In the genomic region with DNA sequence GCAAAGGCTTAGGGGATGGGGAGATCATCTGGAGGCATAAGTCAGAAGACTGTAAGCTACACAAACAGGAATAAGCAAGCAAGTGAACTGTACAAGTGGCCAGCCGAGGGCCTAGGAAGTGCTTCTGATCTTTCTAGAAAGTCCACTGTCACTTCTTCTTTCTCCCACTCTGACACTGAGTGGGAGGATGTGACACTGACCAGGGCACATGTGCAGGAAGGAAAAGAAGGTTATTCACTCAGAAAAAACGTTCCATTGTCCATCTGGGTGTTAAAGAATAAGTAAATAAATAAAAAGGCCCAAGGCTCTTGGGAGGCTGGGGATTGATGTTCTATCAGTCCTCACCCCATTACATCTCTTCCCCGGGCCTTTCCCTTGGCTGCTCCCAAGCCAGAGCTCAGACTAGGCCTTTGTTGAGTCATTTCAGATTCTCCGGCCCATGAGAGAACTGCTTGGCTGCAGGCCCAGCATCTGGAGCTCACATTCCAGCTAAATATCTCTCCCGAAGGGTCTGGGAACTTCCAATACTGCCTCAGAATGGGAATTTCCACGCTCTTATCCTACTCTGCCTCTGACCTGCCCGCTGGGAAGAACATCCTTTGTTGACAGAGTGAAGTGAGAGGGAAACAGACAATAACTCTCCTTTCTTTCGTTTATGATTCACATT, we compare ENCODE assay signal across 9 mouse cellular contexts. TPM values are rescaled to one million over a fixed set of nuclear protein-coding genes. Genes with fewer than 3 reads are reported as not detected.
DNase-seq lines count a peak whose midpoint lies in the region; ATAC-seq and TF ChIP-seq lines count a peak whose summit lies in the region.
"Had no signal": no experiment of that assay in that cellular context is flagged by ENCODE, and none has a peak within 500 bp of the region (broad histone marks: within the 10 kb centered on the region; RNA-seq: fewer than 3 reads in every experiment).

No protein-coding gene starts in this region.

- no peak overlapping the region for H3K27ac ChIP-seq in forebrain, postnatal 0 days (ENCODE audit: low read depth, low read length)
- H3K27ac ChIP-seq in forebrain, embryonic 12.5 days = no peak overlapping the region
- peak overlapping the region; percentile 65 for H3K27ac ChIP-seq in heart, embryonic 15.5 days

- no peaks in the 10 kb centered on the region for H3K9me3 ChIP-seq in forebrain, postnatal 0 days (ENCODE audit: low read length)
- H3K9me3 ChIP-seq in forebrain, embryonic 12.5 days = no peaks in the 10 kb centered on the region
- no peaks in the 10 kb centered on the region for H3K9me3 ChIP-seq in heart, embryonic 15.5 days (replicated peaks)

- no peaks in the 10 kb centered on the region for H3K27me3 ChIP-seq in forebrain, postnatal 0 days (ENCODE audit: insufficient read depth, low read length)
- no peaks in the 10 kb centered on the region for H3K27me3 ChIP-seq in forebrain, embryonic 12.5 days
- 0 out of 2 replicates have a peak, but pooled peaks cover 3% of the 10 kb centered on the region for H3K27me3 ChIP-seq in heart, embryonic 15.5 days
- H3K27me3 ChIP-seq in myocyte (ENCODE audit: control insufficient read depth, insufficient read depth, insufficient read length) = no peaks in the 10 kb centered on the region

- no peaks in the 10 kb centered on the region for H3K79me2 ChIP-seq in myocyte (ENCODE audit: control insufficient read depth, insufficient read depth)

- H3K36me3 ChIP-seq in forebrain, postnatal 0 days (ENCODE audit: insufficient read depth) = no peaks in the 10 kb centered on the region
- no peaks in the 10 kb centered on the region for H3K36me3 ChIP-seq in forebrain, embryonic 12.5 days (replicated peaks)
- no peaks in the 10 kb centered on the region for H3K36me3 ChIP-seq in heart, embryonic 15.5 days
- no peaks in the 10 kb centered on the region for H3K36me3 ChIP-seq in myocyte (ENCODE audit: control insufficient read depth, insufficient read depth)

- ATAC-seq in forebrain, postnatal 0 days = no peak
- ATAC-seq in forebrain, embryonic 12.5 days (ENCODE audit: low FRiP score) = no peak
- ATAC-seq in heart, embryonic 15.5 days (replicated peaks; ENCODE audit: insufficient number of reproducible peaks, insufficient read depth, low FRiP score, low read depth) = peak; percentile 75
- ATAC-seq in frontal cortex, adult (ENCODE audit: low TSS enrichment) = no peak

- no peak overlapping the region for H3K4me2 ChIP-seq in forebrain, postnatal 0 days (ENCODE audit: low read depth)
- no peak overlapping the region for H3K4me2 ChIP-seq in forebrain, embryonic 12.5 days
- H3K4me2 ChIP-seq in heart, embryonic 15.5 days = no peak overlapping the region
- H3K4me2 ChIP-seq in myocyte (ENCODE audit: low read depth) = peak overlapping the region; percentile 58

- H3ac ChIP-seq in myocyte (ENCODE audit: control insufficient read depth, insufficient read length) = no peak overlapping the region

- H3K4me1 ChIP-seq in forebrain, postnatal 0 days (ENCODE audit: insufficient read depth) = no peaks in the 10 kb centered on the region; the same call in 1 of the 2 replicates
- H3K4me1 ChIP-seq in forebrain, embryonic 12.5 days = no peaks in the 10 kb centered on the region
- peaks cover 27% of the 10 kb centered on the region for H3K4me1 ChIP-seq in heart, embryonic 15.5 days (replicated peaks)

- peak; percentile 17 for DNase-seq in forebrain, postnatal 0 days
- peak; percentile 69 to 78 for DNase-seq in adrenal gland, postnatal 36 days
- peak; percentile 83 for DNase-seq in kidney, postnatal 10 days
- no peak for DNase-seq in frontal cortex, postnatal 25 days (ENCODE audit: low spot score in 2 of 2)

- no peak for TF ChIP-seq CTCF in forebrain, postnatal 0 days (IDR thresholded peaks at IDR 0.05; ENCODE audit: low read depth)

- H3K4me3 ChIP-seq in forebrain, postnatal 0 days (ENCODE audit: low read depth, low read length) = no peak overlapping the region
- H3K4me3 ChIP-seq in forebrain, embryonic 12.5 days (replicated peaks) = no peak overlapping the region
- H3K4me3 ChIP-seq in heart, embryonic 15.5 days = no peak overlapping the region
- no peak overlapping the region for H3K4me3 ChIP-seq in myocyte

- H3K9ac ChIP-seq in forebrain, postnatal 0 days = no peak overlapping the region
- H3K9ac ChIP-seq in forebrain, embryonic 12.5 days = no peak overlapping the region
- H3K9ac ChIP-seq in heart, embryonic 15.5 days = no peak overlapping the region

- 35% methylated on average over 8 of the region's 8 CpGs for WGBS in forebrain, postnatal 0 days
- WGBS in forebrain, embryonic 12.5 days = 64% methylated on average over 8 of the region's 8 CpGs
- WGBS in heart, embryonic 15.5 days = 19% methylated on average over 8 of the region's 8 CpGs

- TF ChIP-seq POLR2A in myocyte (IDR thresholded peaks at IDR 0.05; ENCODE audit: insufficient read length, low read depth) = no peak

TF ChIP-seq in myocyte, 11 proteins besides CTCF, POLR2A, EP300 and RAD21:
- TF ChIP-seq SRF (IDR thresholded peaks at IDR 0.05; ENCODE audit: control insufficient read depth, insufficient read length, low read depth) (no peak), TCF12 (IDR thresholded peaks at IDR 0.05; ENCODE audit: insufficient read depth, poor library complexity, severe bottlenecking) (no peak), E2F4 (IDR thresholded peaks at IDR 0.05; ENCODE audit: insufficient read depth) (no peak), CEBPB (IDR thresholded peaks at IDR 0.05; ENCODE audit: insufficient read depth, poor library complexity, severe bottlenecking) (no peak), REST (IDR thresholded peaks at IDR 0.05; ENCODE audit: insufficient read depth, insufficient read length) (no peak), TCF3 (IDR thresholded peaks at IDR 0.05; ENCODE audit: insufficient read length, low read depth) (no peak), MYOG (IDR thresholded peaks at IDR 0.05; ENCODE audit: control insufficient read depth in 1 of 3, insufficient read depth in 1 of 3, insufficient read length in 2 of 3, low read depth in 2 of 3) (no peak), MAX (IDR thresholded peaks at IDR 0.05; ENCODE audit: low read depth) (no peak), USF1 (IDR thresholded peaks at IDR 0.05; ENCODE audit: low read depth) (no peak), MYOD1 (IDR thresholded peaks at IDR 0.05; ENCODE audit: control insufficient read depth in 1 of 3, insufficient read length in 2 of 3, low read depth in 2 of 3) (no peak), POLR2AphosphoS2 (IDR thresholded peaks at IDR 0.05; ENCODE audit: insufficient read length, low read depth) (no peak)

RNA-seq across cellular contexts. Expression of a gene that starts 2.6 kb away (rescaled TPM):
- total RNA-seq in forebrain, postnatal 0 days (2014; rRNA removed) = 0.85 and 2.4 TPM in 2 replicates
- 1.3 and 1.6 TPM in 2 replicates for polyA plus RNA-seq in forebrain, postnatal 0 days (2015; fragmentation: Nextera tagmentation; extraction: Ambion mirVana)
- polyA plus RNA-seq in forebrain, embryonic 12.5 days (2016; fragmentation: Nextera tagmentation; extraction: Ambion mirVana) = 0.49 and 0.59 TPM in 2 replicates
- 1 to 10 TPM; 1.2 to 1.3 TPM for total RNA-seq in adrenal gland, postnatal 36 days (2021)
- polyA plus RNA-seq in heart, embryonic 15.5 days (2015; fragmentation: Nextera tagmentation; extraction: Ambion mirVana) = 9.4 TPM in 2 replicates
- 5.2 TPM for polyA plus RNA-seq in myocyte (2012; fragmentation: generic; extraction: Trizol)

RNA-seq across cellular contexts. Expression of a gene that starts 5.6 kb away (rescaled TPM):
- not detected in 2 replicates for total RNA-seq in forebrain, postnatal 0 days (2014; rRNA removed)
- polyA plus RNA-seq in forebrain, postnatal 0 days (2015; fragmentation: Nextera tagmentation; extraction: Ambion mirVana) = not detected in 2 replicates
- not detected in 2 replicates for polyA plus RNA-seq in forebrain, embryonic 12.5 days (2016; fragmentation: Nextera tagmentation; extraction: Ambion mirVana)
- total RNA-seq in adrenal gland, postnatal 36 days (2021) = not detected
- not detected in 2 replicates for polyA plus RNA-seq in heart, embryonic 15.5 days (2015; fragmentation: Nextera tagmentation; extraction: Ambion mirVana)
- polyA plus RNA-seq in myocyte (2012; fragmentation: generic; extraction: Trizol) = not detected
- total RNA-seq: neutrophil, adult 5-6 weeks had no signal

RNA-seq across cellular contexts. Expression of a gene that starts 12.7 kb away (rescaled TPM):
- total RNA-seq in forebrain, postnatal 0 days (2014; rRNA removed) = 0.23 TPM in 1 of 2 replicates, not detected in the other
- polyA plus RNA-seq in forebrain, postnatal 0 days (2015; fragmentation: Nextera tagmentation; extraction: Ambion mirVana) = 1.2 and 3.0 TPM in 2 replicates
- 0.24 and 0.44 TPM in 2 replicates for polyA plus RNA-seq in forebrain, embryonic 12.5 days (2016; fragmentation: Nextera tagmentation; extraction: Ambion mirVana)
- 1 to 10 TPM in 1 of 2 experiments, under 1 TPM in 1; 0.95 to 1.9 TPM for total RNA-seq in adrenal gland, postnatal 36 days (2021)
- polyA plus RNA-seq in heart, embryonic 15.5 days (2015; fragmentation: Nextera tagmentation; extraction: Ambion mirVana) = 4.9 and 5.0 TPM in 2 replicates
- polyA plus RNA-seq in myocyte (2012; fragmentation: generic; extraction: Trizol) = 6.0 TPM
- total RNA-seq: neutrophil, adult 5-6 weeks had no signal

RNA-seq across cellular contexts. Expression of a gene that starts 24.8 kb away (rescaled TPM):
- not detected in 2 replicates for total RNA-seq in forebrain, postnatal 0 days (2014; rRNA removed)
- polyA plus RNA-seq in forebrain, postnatal 0 days (2015; fragmentation: Nextera tagmentation; extraction: Ambion mirVana) = 0.15 TPM in 1 of 2 replicates, not detected in the other
- not detected in 2 replicates for polyA plus RNA-seq in forebrain, embryonic 12.5 days (2016; fragmentation: Nextera tagmentation; extraction: Ambion mirVana)
- 1 to 10 TPM; 4.2 to 7.5 TPM for total RNA-seq in adrenal gland, postnatal 36 days (2021)
- polyA plus RNA-seq in heart, embryonic 15.5 days (2015; fragmentation: Nextera tagmentation; extraction: Ambion mirVana) = 2.2 and 5.8 TPM in 2 replicates
- not detected for polyA plus RNA-seq in myocyte (2012; fragmentation: generic; extraction: Trizol)
- total RNA-seq: neutrophil, adult 5-6 weeks had no signal

Comparison
In these comparisons a context has a peak if more than half of its experiments do, and no peak if none do; other contexts are left out.
1. DNase-seq: peak in forebrain, postnatal 0 days (single experiment), adrenal gland, postnatal 36 days (2 of 2) and kidney, postnatal 10 days (single experiment); none in frontal cortex, postnatal 25 days (0 of 2).